Mouse (Mus musculus) cortical plate, adult 2 months (tissue): Measurements from ENCODE around the gene Psmb5.

Experiments
- CTCF ChIP-seq: fragments of 200-500 bp; IDR thresholded peaks from 2 replicates; pipeline ENCODE4 v1.5.1; 2011; ENCODE audit warnings: mild to moderate bottlenecking, control low read depth, low read length; ENCODE audit not compliant: insufficient read depth; ENCODE audit errors: extremely low read depth
- POLR2A ChIP-seq: fragments of 200-500 bp; IDR thresholded peaks from 2 replicates; pipeline ENCODE4 v1.6.1; 2011; ENCODE audit warnings: mild to moderate bottlenecking, low read length, control low read depth; ENCODE audit not compliant: insufficient read depth; ENCODE audit errors: extremely low read depth

DNA sequence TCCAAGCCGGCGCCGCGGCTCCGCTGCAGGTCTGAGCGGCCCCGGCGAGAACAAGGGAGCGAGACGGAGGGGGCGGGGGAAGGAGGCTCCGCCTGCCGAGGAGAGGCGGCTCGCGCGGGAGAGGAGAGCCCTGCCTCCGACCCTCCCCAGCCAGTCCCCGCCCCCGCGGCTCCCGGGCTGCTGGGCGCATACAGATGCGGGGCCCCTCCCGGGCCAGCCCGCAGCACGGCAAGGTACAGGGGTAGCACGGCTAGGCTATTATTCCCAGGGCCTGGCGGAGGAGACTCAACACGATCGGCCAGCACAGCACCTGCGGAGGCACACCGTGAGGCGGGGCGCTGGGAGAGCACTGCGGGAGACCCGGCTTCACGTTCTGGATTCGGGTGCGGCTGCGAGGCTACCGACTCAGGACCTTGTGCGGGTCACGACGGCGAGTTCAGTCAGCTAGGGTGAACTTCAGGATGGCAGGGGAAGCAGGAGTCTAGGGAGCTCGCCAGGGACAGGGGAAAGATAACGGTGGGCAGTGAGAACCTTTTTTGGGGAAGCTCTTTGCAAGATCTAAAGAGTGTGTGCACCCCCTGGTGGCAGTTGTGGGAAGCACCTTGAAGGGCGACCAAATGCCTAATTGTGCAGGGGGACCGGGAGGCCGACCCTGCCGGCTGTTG lies 23.6 kb upstream of the Psmb5 start, which contains the start of gene Cdh24:
- peak; percentile 82 for TF ChIP-seq CTCF
- 0 out of 2 replicates have a peak, but pooled peaks have one; percentile 12 for TF ChIP-seq POLR2A
